Mouse (Mus musculus) embryonic facial prominence, embryonic 12.5 days (tissue): Measurements from ENCODE around the gene Preb. TPM values are rescaled to one million over a fixed set of nuclear protein-coding genes. Genes with fewer than 3 reads are reported as not detected.

Experiments
- ATAC-seq: fragments of 200-750 bp; cut with Nextera tagmentation; 2 replicates; pipeline ENCODE4 v1.8.0; 2017; ENCODE audit not compliant: insufficient number of reproducible peaks, insufficient read depth, low FRiP score, low TSS enrichment
- H3K27ac ChIP-seq: fragments of 300-500 bp; sonication (generic); 2 replicates; pipeline ENCODE4 v1.5.1; 2016; ENCODE audit warnings: mild to moderate bottlenecking
- H3K27me3 ChIP-seq: fragments of 300-500 bp; sonication (generic); 2 replicates; pipeline ENCODE4 v1.6.1; 2016; ENCODE audit warnings: mild to moderate bottlenecking, moderate library complexity
- H3K36me3 ChIP-seq: fragments of 300-500 bp; sonication (generic); 2 replicates; pipeline ENCODE4 v1.6.1; 2016; ENCODE audit warnings: mild to moderate bottlenecking
- H3K4me1 ChIP-seq: fragments of 300-500 bp; sonication (generic); 2 replicates; pipeline ENCODE4 v1.6.1; 2016
- H3K4me2 ChIP-seq: fragments of 300-500 bp; sonication (generic); replicated peaks from 2 replicates; pipeline ENCODE4 v1.6.1; 2016; ENCODE audit warnings: mild to moderate bottlenecking, moderate library complexity
- H3K4me3 ChIP-seq: fragments of 300-500 bp; sonication (generic); 2 replicates; pipeline ENCODE4 v1.5.1; 2016; ENCODE audit warnings: mild to moderate bottlenecking
- H3K9ac ChIP-seq: fragments of 300-500 bp; sonication (generic); 2 replicates; pipeline ENCODE4 v1.6.1; 2016; ENCODE audit warnings: mild to moderate bottlenecking, moderate library complexity
- H3K9me3 ChIP-seq: fragments of 300-500 bp; sonication (generic); 2 replicates; pipeline ENCODE4 v1.6.1; 2016; ENCODE audit warnings: mild to moderate bottlenecking, moderate library complexity
- WGBS: fragments of 180-500 bp; shearing (Covaris S2); methylation state at CpG from one replicate; pipeline ENCODE4 v1.1.7; 2016; 5-methylcytosine and 5-hydroxymethylcytosine counted together
- polyA plus RNA-seq: library from polyadenylated mRNA; unstranded; fragments of >200 nt; fragmentation: Nextera tagmentation; extraction: Ambion mirVana; gene quantifications from 2 replicates; pipeline ENCODE4 v1.2.1, GENCODE M21; 2016

Preb gene
- polyA plus RNA-seq, 1 experiment from 2014 or later: 129 TPM

GRCm38 (mm10) chr5:30954065-30954464 lies 6.1 kb downstream of the Preb start:
- H3K9ac ChIP-seq: no peak overlapping the region
- no peaks in the 10 kb centered on the region for H3K9me3 ChIP-seq
- H3K4me2 ChIP-seq: no peak overlapping the region
- H3K4me3 ChIP-seq: no peak overlapping the region
- peaks cover 55% of the 10 kb centered on the region for H3K36me3 ChIP-seq
- no peak for ATAC-seq
- peaks cover 24% of the 10 kb centered on the region for H3K4me1 ChIP-seq
- WGBS: 95% methylated on average over 6 of the region's 6 CpGs
- H3K27ac ChIP-seq: no peak overlapping the region
- no peaks in the 10 kb centered on the region for H3K27me3 ChIP-seq

- WGBS: 81% methylated on average over 5 of the region's 5 CpGs
- Histone ChIP-seq H3K36me3 (peaks cover 43% of the 10 kb centered on the region), H3K4me3 (no peak overlapping the region), H3K4me1 (peaks cover 12% of the 10 kb centered on the region; the same call in 1 of the 2 replicates), H3K27me3 (no peaks in the 10 kb centered on the region), H3K9me3 (no peaks in the 10 kb centered on the region), H3K9ac (no peak overlapping the region), H3K4me2 (no peak overlapping the region), H3K27ac (no peak overlapping the region)
- ATAC-seq: no peak
These were observed 7.6 kb downstream of the Preb start for GRCm38 (mm10) chr5:30952551-30952950.

- Histone ChIP-seq H3K4me1 (peaks cover 10% of the 10 kb centered on the region; the same call in 1 of the 2 replicates), H3K9ac (no peak overlapping the region), H3K36me3 (peaks cover 39% of the 10 kb centered on the region), H3K27me3 (no peaks in the 10 kb centered on the region), H3K9me3 (no peaks in the 10 kb centered on the region), H3K27ac (no peak overlapping the region), H3K4me3 (no peak overlapping the region), H3K4me2 (no peak overlapping the region)
- ATAC-seq: no peak
- WGBS: 88% methylated on average over 6 of the region's 6 CpGs
These were observed 8.5 kb downstream of the Preb start for GRCm38 (mm10) chr5:30951706-30952105.

- H3K4me1 ChIP-seq: peaks cover 10% of the 10 kb centered on the region; the same call in 1 of the 2 replicates
- WGBS: 88% methylated on average over 2 of the region's 2 CpGs
- no peaks in the 10 kb centered on the region for H3K9me3 ChIP-seq
- H3K4me3 ChIP-seq: no peak overlapping the region
- no peak overlapping the region for H3K4me2 ChIP-seq
- no peak overlapping the region for H3K27ac ChIP-seq
- H3K27me3 ChIP-seq: 0 out of 2 replicates have a peak, but pooled peaks cover 4% of the 10 kb centered on the region
- peaks cover 37% of the 10 kb centered on the region for H3K36me3 ChIP-seq
- H3K9ac ChIP-seq: no peak overlapping the region
- no peak for ATAC-seq
These were observed 9.2 kb downstream of the Preb start for GRCm38 (mm10) chr5:30950922-30951321.

GRCm38 (mm10) chr5:30950451-30950850 lies 9.7 kb downstream of the Preb start:
- H3K9me3 ChIP-seq: no peaks in the 10 kb centered on the region
- peak overlapping the region; percentile 85 for H3K4me2 ChIP-seq
- 68% methylated on average over 4 of the region's 4 CpGs for WGBS
- no peak for ATAC-seq
- peak overlapping the region; percentile 55; the same call in 1 of the 2 replicates for H3K9ac ChIP-seq
- peak overlapping the region; percentile 76 for H3K27ac ChIP-seq
- peak overlapping the region; percentile 50 for H3K4me3 ChIP-seq
- peaks cover 12% of the 10 kb centered on the region; the same call in 1 of the 2 replicates for H3K4me1 ChIP-seq
- peaks cover 32% of the 10 kb centered on the region for H3K36me3 ChIP-seq
- H3K27me3 ChIP-seq: peaks cover 9% of the 10 kb centered on the region; the same call in 1 of the 2 replicates

GRCm38 (mm10) chr5:30949654-30950326 lies 10.4 kb downstream of the Preb start:
- WGBS: under 1% methylated on average over 31 of the region's 31 CpGs
- Histone ChIP-seq H3K36me3 (peaks cover 25% of the 10 kb centered on the region), H3K27me3 (peaks cover 15% of the 10 kb centered on the region), H3K9ac (peak overlapping the region; percentile 55; the same call in 1 of the 2 replicates), H3K27ac (peak overlapping the region; percentile 76), H3K4me3 (peak overlapping the region; percentile 50), H3K9me3 (no peaks in the 10 kb centered on the region), H3K4me2 (peak overlapping the region; percentile 85), H3K4me1 (peaks cover 17% of the 10 kb centered on the region)
- peak; percentile 85 for ATAC-seq

GRCm38 (mm10) chr5:30948620-30949019 lies 11.5 kb downstream of the Preb start:
- Histone ChIP-seq H3K27ac (no peak overlapping the region), H3K4me2 (0 out of 2 replicates have a peak overlapping the region, but pooled peaks have one; percentile 85), H3K4me1 (peaks cover 17% of the 10 kb centered on the region), H3K4me3 (no peak overlapping the region), H3K36me3 (peaks cover 14% of the 10 kb centered on the region), H3K27me3 (peaks cover 21% of the 10 kb centered on the region), H3K9ac (no peak overlapping the region), H3K9me3 (no peaks in the 10 kb centered on the region)
- no peak for ATAC-seq
- WGBS: 63% methylated on average over 5 of the region's 5 CpGs

- ATAC-seq: 0 out of 2 replicates have a peak, but pooled peaks have one; percentile 38
- Histone ChIP-seq H3K4me3 (peak within 1 kb of the TSS; percentile 41), H3K4me1 (peaks cover 13% of the 10 kb centered on the region), H3K27me3 (peaks cover 21% of the 10 kb centered on the region), H3K36me3 (no peaks in the 10 kb centered on the region), H3K9ac (peak within 1 kb of the TSS; percentile 55), H3K4me2 (peak within 1 kb of the TSS; percentile 77), H3K27ac (no peak within 1 kb of the TSS), H3K9me3 (no peaks in the 10 kb centered on the region)
- WGBS: 7% methylated on average over 44 of the region's 44 CpGs
These were observed 15.0 kb downstream of the Preb start, which contains the start of gene Cgref1 for GRCm38 (mm10) chr5:30944956-30945781. TSS of gene Cgref1 (minus strand) at chr5:30945591.

GRCm38 (mm10) chr5:30944344-30944743 lies 15.8 kb downstream of the Preb start:
- H3K27me3 ChIP-seq: peaks cover 21% of the 10 kb centered on the region

GRCm38 (mm10) chr5:30943004-30943403 lies 17.2 kb downstream of the Preb start:
- 86% methylated on average over 2 of the region's 2 CpGs for WGBS

More at GRCm38 (mm10) chr5:30944344-30944743, 15.8 kb downstream of the Preb start:
- no peak overlapping the region for H3K4me2 ChIP-seq
- no peaks in the 10 kb centered on the region for H3K36me3 ChIP-seq
- H3K9ac ChIP-seq: no peak overlapping the region
- peaks cover 11% of the 10 kb centered on the region for H3K4me1 ChIP-seq
- no peak overlapping the region for H3K4me3 ChIP-seq
- no peaks in the 10 kb centered on the region for H3K9me3 ChIP-seq
- no peak overlapping the region for H3K27ac ChIP-seq
- 85% methylated on average over 6 of the region's 6 CpGs for WGBS
- no peak for ATAC-seq

GRCm38 (mm10) chr5:30934725-30935461 lies 25.3 kb downstream of the Preb start:
- Histone ChIP-seq H3K36me3 (no peaks in the 10 kb centered on the region), H3K4me3 (no peak overlapping the region), H3K4me2 (no peak overlapping the region), H3K9me3 (no peaks in the 10 kb centered on the region), H3K27me3 (no peaks in the 10 kb centered on the region), H3K27ac (no peak overlapping the region), H3K4me1 (no peaks in the 10 kb centered on the region), H3K9ac (no peak overlapping the region)
- WGBS: 89% methylated on average over 5 of the region's 5 CpGs
- no peak for ATAC-seq

More at GRCm38 (mm10) chr5:30943004-30943403, 17.2 kb downstream of the Preb start:
- Histone ChIP-seq H3K27me3 (peaks cover 21% of the 10 kb centered on the region), H3K36me3 (no peaks in the 10 kb centered on the region), H3K9ac (no peak overlapping the region), H3K9me3 (no peaks in the 10 kb centered on the region), H3K4me1 (peaks cover 7% of the 10 kb centered on the region), H3K4me2 (no peak overlapping the region), H3K4me3 (no peak overlapping the region), H3K27ac (no peak overlapping the region)
- no peak for ATAC-seq
